Mouse (Mus musculus) macrophage (primary cell): ENCODE measurements around the gene Acoxl. TPM values are rescaled to one million over a fixed set of nuclear protein-coding genes. Genes with fewer than 3 reads are reported as not detected.

Source experiments
- H3K27ac ChIP-seq: fragments of 350-480 bp; formaldehyde crosslinking; 2 replicates; pipeline ENCODE4 v1.9.0; 2021
- H3K36me3 ChIP-seq: fragments of 350-480 bp; formaldehyde crosslinking; 2 replicates; pipeline ENCODE4 v1.9.0; 2021; ENCODE audit errors: inconsistent target
- H3K4me3 ChIP-seq: fragments of 350-480 bp; formaldehyde crosslinking; 2 replicates; pipeline ENCODE4 v1.9.0; 2021; ENCODE audit errors: inconsistent target
- H3K79me2 ChIP-seq: fragments of 350-480 bp; formaldehyde crosslinking; 2 replicates; pipeline ENCODE4 v1.9.0; 2021; ENCODE audit errors: inconsistent target
- WGBS: methylation state at CpG from one replicate; pipeline ENCODE4 v1.1.7; 2026; ENCODE audit warnings: inconsistent platforms; ENCODE audit not compliant: missing documents; 5-methylcytosine and 5-hydroxymethylcytosine counted together
- polyA plus RNA-seq: library from polyadenylated mRNA; stranded (reverse); fragments of 250-400 nt; gene quantifications from 3 replicates; pipeline ENCODE4 v1.2.4, GENCODE M21; 2018; ENCODE audit warnings: inconsistent platforms

The Acoxl gene
- polyA plus RNA-seq, 1 experiment from 2014 or later, result not detected

GRCm38 (mm10) chr2:127960579-127960978 is 121.9 kb downstream of the Acoxl start:
- no peak overlapping the region for H3K4me3 ChIP-seq
- H3K79me2 ChIP-seq, result no peaks in the 10 kb centered on the region
- H3K27ac ChIP-seq, result no peak overlapping the region
- no peaks in the 10 kb centered on the region for H3K36me3 ChIP-seq
- 79% methylated on average over 6 of the region's 6 CpGs for WGBS

GRCm38 (mm10) chr2:127961154-127961553 is 122.5 kb downstream of the Acoxl start:
- WGBS, result 42% methylated on average over 2 of the region's 2 CpGs
- Histone ChIP-seq H3K79me2 (no peaks in the 10 kb centered on the region), H3K4me3 (no peak overlapping the region), H3K36me3 (no peaks in the 10 kb centered on the region), H3K27ac (no peak overlapping the region)

- WGBS, result 91% methylated on average over 4 of the region's 4 CpGs
- no peaks in the 10 kb centered on the region for H3K79me2 ChIP-seq
- no peak overlapping the region for H3K27ac ChIP-seq
- H3K36me3 ChIP-seq, result no peaks in the 10 kb centered on the region
- no peak overlapping the region for H3K4me3 ChIP-seq
Observed at GRCm38 (mm10) chr2:127961802-127962433, 123.2 kb downstream of the Acoxl start.

- H3K79me2 ChIP-seq, result no peaks in the 10 kb centered on the region
- 91% methylated on average over 2 of the region's 2 CpGs for WGBS
- no peak overlapping the region for H3K4me3 ChIP-seq
- H3K27ac ChIP-seq, result no peak overlapping the region
- H3K36me3 ChIP-seq, result no peaks in the 10 kb centered on the region
Observed at GRCm38 (mm10) chr2:127968944-127969343, 130.3 kb downstream of the Acoxl start.

GRCm38 (mm10) chr2:127976276-127976675 is 137.6 kb downstream of the Acoxl start:
- Histone ChIP-seq H3K36me3 (no peaks in the 10 kb centered on the region), H3K79me2 (no peaks in the 10 kb centered on the region), H3K27ac (no peak overlapping the region), H3K4me3 (no peak overlapping the region)
- WGBS, result 100% methylated on average over 1 of the region's 1 CpGs

GRCm38 (mm10) chr2:127978601-127979230 is 140.0 kb downstream of the Acoxl start:
- Histone ChIP-seq H3K4me3 (no peak overlapping the region), H3K27ac (no peak overlapping the region), H3K79me2 (no peaks in the 10 kb centered on the region), H3K36me3 (no peaks in the 10 kb centered on the region)
- 93% methylated on average over 7 of the region's 7 CpGs for WGBS

- WGBS, result 98% methylated on average over 3 of the region's 3 CpGs
Observed at GRCm38 (mm10) chr2:127982610-127983009, 143.9 kb downstream of the Acoxl start.

GRCm38 (mm10) chr2:127983301-127983700 is 144.6 kb downstream of the Acoxl start:
- H3K79me2 ChIP-seq, result no peaks in the 10 kb centered on the region
- 45% methylated on average over 4 of the region's 4 CpGs for WGBS
- H3K36me3 ChIP-seq, result no peaks in the 10 kb centered on the region
- no peak overlapping the region for H3K4me3 ChIP-seq
- H3K27ac ChIP-seq, result no peak overlapping the region

More at GRCm38 (mm10) chr2:127982610-127983009, 143.9 kb downstream of the Acoxl start:
- no peaks in the 10 kb centered on the region for H3K36me3 ChIP-seq
- no peak overlapping the region for H3K4me3 ChIP-seq
- H3K27ac ChIP-seq, result no peak overlapping the region
- H3K79me2 ChIP-seq, result no peaks in the 10 kb centered on the region

GRCm38 (mm10) chr2:127983981-127984380 is 145.3 kb downstream of the Acoxl start:
- H3K79me2 ChIP-seq, result no peaks in the 10 kb centered on the region
- H3K27ac ChIP-seq, result no peak overlapping the region
- 100% methylated on average over 1 of the region's 1 CpGs for WGBS
- H3K4me3 ChIP-seq, result no peak overlapping the region
- no peaks in the 10 kb centered on the region for H3K36me3 ChIP-seq

GRCm38 (mm10) chr2:127987706-127988105 is 149.0 kb downstream of the Acoxl start:
- WGBS, result 81% methylated on average over 4 of the region's 4 CpGs
- no peak overlapping the region for H3K27ac ChIP-seq

GRCm38 (mm10) chr2:127990856-127991479 is 152.3 kb downstream of the Acoxl start:
- H3K79me2 ChIP-seq, result no peaks in the 10 kb centered on the region
- no peak overlapping the region for H3K27ac ChIP-seq
- H3K36me3 ChIP-seq, result no peaks in the 10 kb centered on the region
- WGBS, result 81% methylated on average over 5 of the region's 6 CpGs
- no peak overlapping the region for H3K4me3 ChIP-seq

More at GRCm38 (mm10) chr2:127987706-127988105, 149.0 kb downstream of the Acoxl start:
- Histone ChIP-seq H3K79me2 (no peaks in the 10 kb centered on the region), H3K36me3 (no peaks in the 10 kb centered on the region), H3K4me3 (no peak overlapping the region)

GRCm38 (mm10) chr2:127991656-127992055 is 153.0 kb downstream of the Acoxl start:
- H3K27ac ChIP-seq, result no peak overlapping the region
- H3K79me2 ChIP-seq, result no peaks in the 10 kb centered on the region
- 92% methylated on average over 1 of the region's 1 CpGs for WGBS

GRCm38 (mm10) chr2:128008662-128009423 is 170.2 kb downstream of the Acoxl start:
- H3K79me2 ChIP-seq, result no peaks in the 10 kb centered on the region
- no peak overlapping the region for H3K4me3 ChIP-seq
- H3K27ac ChIP-seq, result peak overlapping the region; percentile 64
- WGBS, result 6% methylated on average over 15 of the region's 17 CpGs
- H3K36me3 ChIP-seq, result no peaks in the 10 kb centered on the region

More at GRCm38 (mm10) chr2:127991656-127992055, 153.0 kb downstream of the Acoxl start:
- Histone ChIP-seq H3K4me3 (no peak overlapping the region), H3K36me3 (no peaks in the 10 kb centered on the region)

GRCm38 (mm10) chr2:128014613-128015012 is 175.9 kb downstream of the Acoxl start:
- H3K79me2 ChIP-seq, result no peaks in the 10 kb centered on the region
- H3K4me3 ChIP-seq, result no peak overlapping the region
- H3K36me3 ChIP-seq, result no peaks in the 10 kb centered on the region
- no peak overlapping the region for H3K27ac ChIP-seq
- 85% methylated on average over 2 of the region's 2 CpGs for WGBS
